Mouse (Mus musculus) lung, adult 2 months (tissue): ENCODE results near the gene Fam160a1.

Experiments used
- CTCF ChIP-seq: fragments of 200-500 bp; IDR thresholded peaks from 2 replicates; pipeline ENCODE4 v1.5.1; 2011; ENCODE audit warnings: mild to moderate bottlenecking, low read length, control low read depth; ENCODE audit not compliant: insufficient read depth
- POLR2A ChIP-seq: fragments of 200-500 bp; IDR thresholded peaks from 2 replicates; pipeline ENCODE4 v1.6.1; 2011; ENCODE audit warnings: low read depth, mild to moderate bottlenecking, control low read depth, low read length, borderline replicate concordance; ENCODE audit errors: extremely low read depth

- TF ChIP-seq CTCF (no peak), POLR2A (no peak)
These were observed 10.2 kb upstream of the Fam160a1 start for GRCm38 (mm10) chr3:85827283-85827682.
